Mouse (Mus musculus) CD4-positive, CD25-positive, alpha-beta regulatory T cell, adult 4 months (primary cell): ENCODE results near the gene Mgat5b. TPM values are rescaled to one million over a fixed set of nuclear protein-coding genes. Genes with fewer than 3 reads are reported as not detected.

ENCODE experiments used
- ATAC-seq: one replicate; pipeline ENCODE4 v1.8.0; 2017
- polyA plus RNA-seq, 2 experiments: library from polyadenylated mRNA; unstranded; fragments of 100-300 nt; shearing (Covaris generic); gene quantifications; one replicate each; pipeline ENCODE4 v1.2.1; 2017

Mgat5b gene
- polyA plus RNA-seq, 2 experiments from 2014 or later = not detected

DNA sequence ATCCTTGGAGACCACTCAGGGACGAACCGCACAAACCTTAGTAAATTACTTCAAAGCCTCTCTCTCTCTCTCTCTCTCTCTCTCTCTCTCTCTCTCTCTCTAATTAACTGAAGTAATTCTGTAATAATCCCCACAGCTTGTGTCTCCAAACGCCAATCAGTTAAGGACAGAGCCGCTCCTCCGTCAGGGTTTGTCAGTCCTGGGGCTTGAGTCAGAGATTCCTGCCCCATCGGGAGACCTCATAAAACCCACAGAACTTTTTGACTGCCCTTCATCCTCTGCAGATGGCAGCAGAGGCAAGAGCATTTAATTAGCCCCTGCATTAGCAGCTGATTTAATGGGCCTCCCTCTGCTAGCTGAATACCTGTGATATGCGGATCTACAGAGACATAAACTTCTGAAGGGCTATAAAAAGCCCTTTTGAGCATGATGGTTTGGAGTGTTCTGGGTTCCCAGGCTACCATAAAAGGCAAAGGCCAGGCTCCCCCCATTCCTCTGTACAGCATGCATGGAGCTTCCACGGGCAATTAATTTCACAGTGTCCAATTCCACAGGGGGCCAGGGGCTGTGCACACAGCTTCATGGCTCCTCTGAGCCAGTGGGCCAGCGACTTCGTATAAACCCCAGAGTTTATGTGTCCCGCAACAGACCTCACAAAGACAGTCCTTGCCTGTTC lies 117.1 kb downstream of the Mgat5b start:
- ATAC-seq = no peak

Other genes starting within 250 kb of the Mgat5b start
- gene St6galnac1, start 143.4 kb upstream of the Mgat5b start, polyA plus RNA-seq = under 1 TPM; 0.49 to 0.55 TPM
- not detected for gene Mxra7, start 90.8 kb upstream of the Mgat5b start, polyA plus RNA-seq
- 100 to 1,000 TPM; 161 to 189 TPM for gene Mettl23, start 75.6 kb upstream of the Mgat5b start, polyA plus RNA-seq
- 10 to 100 TPM; 48.1 to 62.6 TPM for gene Jmjd6, start 75.4 kb upstream of the Mgat5b start, polyA plus RNA-seq
- 10 to 100 TPM; 30.0 to 32.9 TPM for gene Mfsd11, start 66.4 kb upstream of the Mgat5b start, polyA plus RNA-seq
- gene Srsf2, start 65.8 kb upstream of the Mgat5b start, polyA plus RNA-seq = 100 to 1,000 TPM; 543 to 659 TPM
- gene Sec14l1, start 196.3 kb downstream of the Mgat5b start, polyA plus RNA-seq = 10 to 100 TPM; 11.9 to 18.9 TPM